Mouse (Mus musculus) embryonic fibroblast, embryonic 13.5 days (primary cell): ENCODE results near the gene Asna1. TPM values are rescaled to one million over a fixed set of nuclear protein-coding genes. Genes with fewer than 3 reads are reported as not detected.

Source experiments
- H3K27ac ChIP-seq: 2 replicates; pipeline ENCODE4 v1.5.1; 2012; ENCODE audit warnings: low read length, control low read depth, inconsistent platforms; ENCODE audit not compliant: insufficient read depth
- H3K4me1 ChIP-seq: 2 replicates; pipeline ENCODE4 v1.6.1; 2011; ENCODE audit warnings: low read length; ENCODE audit not compliant: control insufficient read depth, insufficient read depth
- H3K4me3 ChIP-seq: 2 replicates; pipeline ENCODE4 v1.5.1; 2011; ENCODE audit warnings: mild to moderate bottlenecking, control low read depth, low read length; ENCODE audit not compliant: insufficient read depth
- CTCF ChIP-seq: IDR thresholded peaks from 2 replicates; pipeline ENCODE4 v1.5.1; 2011; ENCODE audit warnings: mild to moderate bottlenecking, control low read depth, low read length, moderate library complexity, borderline replicate concordance; ENCODE audit not compliant: insufficient read depth
- POLR2A ChIP-seq: IDR thresholded peaks from 2 replicates; pipeline ENCODE4 v1.6.1; 2011; ENCODE audit warnings: low read depth, mild to moderate bottlenecking, control low read depth, low read length, moderate library complexity
- polyA plus RNA-seq: library from polyadenylated mRNA; stranded (reverse); fragments of >200 nt; gene quantifications from 2 replicates; pipeline ENCODE4 v1.2.4, GENCODE M21; 2011; ENCODE audit warnings: low read depth; ENCODE audit not compliant: missing spikeins, insufficient read length

Gene Asna1
- 71.1 and 73.2 TPM in 2 replicates for polyA plus RNA-seq

DNA sequence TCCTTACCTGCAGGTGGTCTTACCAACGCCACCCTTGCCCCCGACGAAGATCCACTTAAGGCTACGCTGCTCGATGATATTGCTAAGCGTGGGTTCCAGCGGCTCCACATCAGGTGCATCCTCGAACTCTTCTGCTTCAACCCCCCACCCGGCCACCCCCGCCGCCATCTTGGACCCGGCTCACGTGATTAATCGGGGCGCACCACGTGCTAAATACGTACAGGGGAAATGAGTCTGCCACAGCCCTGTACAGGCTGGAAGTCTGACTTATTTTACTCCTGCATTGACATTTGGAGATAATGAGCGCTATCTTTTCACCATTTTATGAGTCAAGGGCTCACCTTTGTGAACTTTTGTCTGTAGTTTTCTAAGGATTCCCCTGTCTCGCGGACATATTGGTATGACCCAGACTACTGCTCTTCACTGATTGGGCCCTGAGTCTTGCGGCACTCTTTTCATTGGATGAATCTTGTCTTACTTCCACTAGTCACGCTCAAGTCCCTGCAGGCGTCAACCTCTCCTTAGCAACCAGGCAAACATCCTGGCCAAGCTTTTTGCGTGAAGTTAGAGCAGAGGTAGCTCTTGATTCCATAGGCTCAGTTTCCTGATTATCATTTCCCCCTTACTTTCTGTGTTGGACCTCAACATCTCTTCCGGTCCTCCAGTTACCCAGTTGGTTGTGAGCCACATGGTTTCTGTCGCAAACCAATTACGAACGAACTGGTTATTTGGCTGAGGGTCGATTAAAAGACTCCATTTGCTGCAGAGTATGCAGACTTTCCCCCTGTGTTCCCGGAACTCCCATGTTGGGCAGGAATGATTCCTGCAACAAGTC lies at the start of gene Asna1:
Gene Asna1, minus strand, starts transcription at position 184 of the 835 bp plus-strand sequence.
- Histone ChIP-seq H3K4me1 (peaks cover 13% of the 10 kb centered on the region), H3K4me3 (peak within 1 kb of the TSS; percentile 94), H3K27ac (peak within 1 kb of the TSS; percentile 81)
- TF ChIP-seq CTCF (no peak), POLR2A (peak; percentile 74)

DNA sequence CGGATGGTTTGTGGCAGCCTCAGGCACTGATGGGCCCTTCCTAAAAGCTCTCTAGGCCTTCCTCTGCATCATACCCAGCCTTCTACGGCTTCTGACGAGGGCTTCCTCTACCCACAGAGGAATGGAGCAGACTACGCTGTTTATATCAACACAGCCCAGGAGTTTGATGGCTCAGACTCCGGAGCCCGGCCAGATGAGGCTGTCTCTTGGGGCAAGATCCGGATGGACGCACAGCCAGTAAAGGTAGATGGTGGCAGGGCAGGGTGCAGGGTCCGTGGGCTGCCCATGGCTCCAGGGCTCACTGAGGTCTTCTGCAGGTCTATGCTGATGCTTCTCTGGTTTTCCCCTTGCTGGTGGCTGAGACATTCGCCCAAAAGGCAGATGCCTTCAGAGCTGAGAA lies 49.5 kb upstream of the Asna1 start:
- TF ChIP-seq POLR2A = no peak
- no peak for TF ChIP-seq CTCF
- peaks cover 5% of the 10 kb centered on the region; the same call in 1 of the 2 replicates for H3K4me1 ChIP-seq
- H3K4me3 ChIP-seq = no peak overlapping the region
- H3K27ac ChIP-seq = no peak overlapping the region

DNA sequence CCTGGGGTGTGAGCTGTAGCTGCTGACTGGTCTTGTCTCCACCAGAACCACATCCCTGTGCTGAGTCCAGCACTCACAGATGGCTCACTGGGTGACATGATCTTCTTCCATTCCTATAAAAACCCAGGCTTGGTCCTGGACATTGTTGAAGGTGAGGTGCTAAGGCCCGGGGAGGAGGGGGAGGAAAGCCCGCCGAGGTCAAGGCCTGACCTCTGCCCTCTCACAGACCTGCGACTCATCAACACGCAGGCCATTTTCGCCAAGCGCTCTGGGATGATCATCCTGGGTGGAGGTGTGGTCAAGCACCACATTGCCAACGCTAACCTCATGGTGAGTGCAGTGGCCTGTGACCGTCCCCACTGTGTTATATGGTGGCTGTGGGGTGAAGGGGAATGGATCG lies 49.1 kb upstream of the Asna1 start:
- Histone ChIP-seq H3K4me1 (peaks cover 5% of the 10 kb centered on the region; the same call in 1 of the 2 replicates), H3K27ac (no peak overlapping the region)
- TF ChIP-seq POLR2A (no peak), CTCF (no peak)

DNA sequence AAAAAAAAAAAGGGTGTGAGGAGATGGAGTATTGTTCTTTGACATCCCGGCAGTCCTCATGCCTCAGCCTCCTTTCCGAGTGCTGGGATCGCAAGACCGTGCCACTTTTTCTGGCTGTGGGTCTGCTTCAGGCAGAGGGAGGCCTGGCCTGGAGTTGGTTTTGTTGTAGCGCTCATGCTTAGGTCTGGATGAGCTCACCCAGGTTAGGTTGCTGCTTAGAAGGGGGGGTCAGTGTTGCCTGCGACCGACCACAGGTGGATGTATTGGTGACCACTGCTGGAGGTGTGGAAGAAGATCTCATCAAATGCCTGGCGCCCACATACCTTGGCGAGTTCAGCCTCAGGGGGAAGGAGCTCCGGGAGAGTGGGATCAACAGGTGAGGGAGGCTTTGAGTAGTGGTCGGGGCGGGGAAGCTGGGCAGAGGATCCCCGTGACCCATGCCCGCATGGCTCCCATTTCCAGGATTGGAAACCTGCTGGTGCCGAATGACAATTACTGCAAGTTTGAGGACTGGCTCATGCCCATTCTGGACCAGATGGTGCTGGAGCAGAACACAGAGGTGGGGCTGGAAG lies 48.0 kb upstream of the Asna1 start:
- peaks cover 5% of the 10 kb centered on the region; the same call in 1 of the 2 replicates for H3K4me1 ChIP-seq
- H3K27ac ChIP-seq = 0 out of 2 replicates have a peak overlapping the region, but pooled peaks have one; percentile 14
- H3K4me3 ChIP-seq = no peak overlapping the region
- TF ChIP-seq CTCF (no peak), POLR2A (no peak)

More for the DNA sequence above, 49.1 kb upstream of the Asna1 start:
- H3K4me3 ChIP-seq = no peak overlapping the region

DNA sequence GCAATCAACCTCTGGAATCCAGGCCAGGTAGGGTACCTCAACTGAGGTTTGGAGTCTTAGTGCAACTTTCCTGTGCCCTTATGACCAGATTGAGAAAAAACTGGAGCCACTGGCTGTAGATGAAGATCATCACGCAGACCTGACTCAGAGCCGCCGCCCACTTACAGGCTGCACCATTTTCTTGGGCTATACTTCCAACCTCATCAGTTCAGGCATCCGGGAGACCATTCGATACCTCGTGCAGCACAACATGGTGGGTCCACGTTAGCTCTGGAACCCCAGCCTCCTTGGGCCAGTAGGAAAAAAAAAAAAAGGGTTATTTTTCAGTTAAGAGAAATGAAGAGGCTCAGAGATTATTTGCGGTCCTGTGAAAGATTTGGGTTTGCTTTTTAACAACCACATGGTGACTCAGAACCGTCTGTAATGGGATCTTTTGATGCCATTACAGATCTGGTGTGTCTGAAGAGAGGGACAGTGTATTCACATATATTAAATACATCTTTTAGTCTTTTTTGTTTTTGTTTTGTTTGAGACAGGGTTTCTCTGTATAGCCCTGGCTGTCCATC lies 47.4 kb upstream of the Asna1 start:
- peak overlapping the region; percentile 85 for H3K4me3 ChIP-seq
- TF ChIP-seq POLR2A = no peak
- no peak for TF ChIP-seq CTCF
- H3K4me1 ChIP-seq = peaks cover 5% of the 10 kb centered on the region; the same call in 1 of the 2 replicates
- H3K27ac ChIP-seq = peak overlapping the region; percentile 82

DNA sequence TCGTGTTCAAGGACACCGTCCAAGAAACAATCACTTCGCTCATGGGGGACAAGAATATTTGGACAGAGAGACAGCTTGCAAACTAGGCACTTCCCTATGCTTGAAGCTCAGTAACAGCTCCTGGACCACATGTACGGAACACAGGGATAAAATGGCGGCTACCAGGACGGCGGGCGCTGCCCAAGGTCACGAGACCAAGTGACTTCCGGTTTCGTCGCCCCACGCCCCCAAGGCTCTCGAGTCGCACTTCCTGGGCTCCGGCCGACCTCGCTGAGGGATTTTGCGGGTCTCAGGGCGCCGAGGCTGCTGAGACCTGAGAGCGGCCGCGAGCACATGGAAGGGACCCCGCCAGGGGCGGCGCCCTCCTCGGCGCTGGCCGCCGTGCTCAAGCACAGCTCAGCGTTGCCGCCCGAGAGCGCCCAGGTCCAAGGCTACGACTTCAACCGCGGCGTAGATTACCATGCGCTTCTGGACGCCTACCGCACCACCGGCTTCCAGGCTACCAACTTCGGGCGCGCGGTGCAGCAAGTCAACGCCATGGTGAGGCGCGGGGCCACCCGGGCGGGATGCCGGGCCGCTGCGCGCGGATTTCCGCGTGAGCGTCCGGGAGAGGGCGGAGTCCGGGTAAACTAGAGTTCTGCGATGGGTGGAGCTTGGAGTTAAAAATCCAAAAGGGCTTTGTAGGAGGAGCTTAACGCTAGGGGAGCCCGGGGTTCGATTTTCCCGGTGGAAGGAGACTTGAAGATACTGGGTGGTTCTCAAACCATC lies 46.6 kb upstream of the Asna1 start, which contains the start of gene Dhps:
Gene Dhps, plus strand, starts transcription at position 244 of the 768 bp plus-strand sequence.
- TF ChIP-seq POLR2A = peak; percentile 67
- TF ChIP-seq CTCF = no peak

DNA sequence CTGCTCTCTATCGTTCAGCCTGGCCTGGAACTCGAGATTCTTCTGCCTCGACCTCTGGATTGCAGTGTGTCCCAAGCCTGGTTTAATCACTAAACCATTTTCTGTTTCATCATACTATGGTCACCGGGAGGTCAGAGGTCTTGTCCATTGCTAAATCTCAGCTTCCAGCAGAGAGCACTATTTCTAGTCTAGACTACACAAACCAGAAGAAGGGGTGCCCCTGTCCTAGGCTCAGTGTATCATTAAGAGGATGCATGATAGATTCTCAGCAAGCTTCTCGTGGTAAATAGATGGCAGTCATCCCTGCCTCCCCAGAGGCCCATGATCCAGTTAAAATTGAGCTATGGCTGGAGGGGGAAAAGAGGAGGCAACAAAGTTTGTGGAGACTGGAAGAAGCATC lies 46.0 kb upstream of the Asna1 start:
- H3K27ac ChIP-seq = peak overlapping the region; percentile 96
- no peak for TF ChIP-seq CTCF
- TF ChIP-seq POLR2A = no peak

More for the DNA sequence above, 46.6 kb upstream of the Asna1 start, which contains the start of gene Dhps:
- peak within 1 kb of the TSS; percentile 96 for H3K27ac ChIP-seq
- peak within 1 kb of the TSS; percentile 85 for H3K4me3 ChIP-seq
- H3K4me1 ChIP-seq = peaks cover 5% of the 10 kb centered on the region; the same call in 1 of the 2 replicates

DNA sequence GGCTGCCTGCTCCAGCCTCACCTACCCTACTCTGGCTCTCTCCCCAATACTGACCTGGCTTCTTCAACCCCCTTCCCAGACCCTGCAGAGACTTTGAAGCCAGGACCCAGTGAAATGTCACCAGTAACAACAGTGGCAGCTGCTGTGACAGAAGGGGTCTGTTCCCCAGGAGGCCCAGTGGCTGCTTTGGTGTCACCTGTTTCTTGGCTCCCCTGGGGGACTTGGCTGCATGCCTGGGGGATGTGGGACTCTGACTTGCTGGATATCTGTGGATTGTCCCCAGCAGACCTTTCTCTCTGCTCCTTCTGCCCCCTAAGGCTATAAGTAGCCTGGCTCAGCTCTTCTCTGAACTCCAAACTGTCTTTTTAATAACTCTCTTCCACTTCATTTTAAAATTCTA lies 42.9 kb upstream of the Asna1 start, which contains the start of gene Gm5741:
Gene Gm5741, minus strand, starts transcription at position 1 of the 400 bp plus-strand sequence.
- TF ChIP-seq CTCF = no peak
- TF ChIP-seq POLR2A = no peak
- H3K4me3 ChIP-seq = no peak within 1 kb of the TSS
- H3K27ac ChIP-seq = no peak within 1 kb of the TSS
- H3K4me1 ChIP-seq = peaks cover 5% of the 10 kb centered on the region; the same call in 1 of the 2 replicates

More for the DNA sequence above, 46.0 kb upstream of the Asna1 start:
- Histone ChIP-seq H3K4me3 (peak overlapping the region; percentile 85), H3K4me1 (peaks cover 5% of the 10 kb centered on the region; the same call in 1 of the 2 replicates)

DNA sequence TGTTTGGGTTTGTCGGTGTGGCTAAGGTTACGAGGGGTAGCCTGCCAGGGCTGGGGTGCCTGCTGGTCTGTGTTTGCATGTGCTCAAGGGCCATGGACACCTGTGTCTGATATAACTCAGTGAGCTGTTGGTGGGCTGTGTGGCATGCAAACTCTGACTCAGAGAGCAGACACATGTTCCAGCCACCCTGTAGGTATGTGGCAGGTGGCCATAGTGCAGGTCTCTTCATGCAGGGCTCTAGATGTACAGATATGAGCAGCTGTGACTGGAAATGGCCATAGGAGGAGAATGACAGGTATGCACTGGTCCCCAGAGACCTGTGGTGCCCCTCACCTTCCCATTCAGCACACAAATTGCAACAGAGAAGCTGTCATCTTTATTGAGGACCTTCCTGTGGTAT lies 42.1 kb upstream of the Asna1 start:
- H3K4me3 ChIP-seq = no peak overlapping the region
- TF ChIP-seq POLR2A (no peak), CTCF (no peak)
- H3K27ac ChIP-seq = no peak overlapping the region
- peaks cover 5% of the 10 kb centered on the region; the same call in 1 of the 2 replicates for H3K4me1 ChIP-seq
